Mouse (Mus musculus): Measurements from ENCODE around the gene Insl3.

DNA sequence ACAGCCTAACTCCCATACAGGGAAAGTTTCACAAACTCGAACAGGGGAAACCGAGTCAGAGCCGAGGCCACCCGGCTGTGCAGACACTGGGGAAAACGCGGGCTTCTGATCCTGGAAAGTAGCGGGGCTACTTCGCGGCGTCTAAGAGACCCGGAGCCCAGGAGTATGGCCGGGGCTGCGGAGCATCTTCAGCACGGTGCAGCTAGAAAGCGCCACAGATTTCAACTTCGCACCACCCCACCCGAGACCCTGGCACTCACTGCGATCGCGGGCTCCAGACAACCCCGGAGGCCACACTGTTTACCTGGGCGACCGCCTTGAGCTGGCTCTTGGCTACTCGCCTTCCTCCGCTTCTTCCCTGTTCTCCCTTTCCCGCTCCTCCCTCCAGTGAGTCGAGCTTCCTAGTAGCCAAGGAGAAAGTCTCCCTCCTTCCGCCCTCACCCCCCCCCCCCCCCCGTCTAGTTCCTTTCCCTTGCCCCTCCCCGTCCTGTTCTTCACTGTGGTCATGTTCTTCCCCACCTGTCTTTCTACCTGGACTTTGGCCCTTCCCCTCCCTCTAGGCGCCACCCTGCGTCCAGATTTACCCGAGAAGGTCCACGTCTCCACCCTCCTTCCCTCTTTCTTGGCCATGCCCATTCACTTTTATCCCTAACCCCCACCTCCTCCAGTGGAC, 12.5 kb downstream of the Insl3 start, which contains the start of gene B3gnt3:
- TF ChIP-seq CTCF (IDR thresholded peaks at IDR 0.05; ENCODE audit: low read depth, low read length) (no peak), POLR2A (IDR thresholded peaks at IDR 0.05; ENCODE audit: borderline replicate concordance, low read depth, low read length) (no peak)

Data from bone marrow macrophage, adult 2 months (primary cell).